Mouse (Mus musculus) heart, postnatal 10 days (tissue): ENCODE results near the gene Srgap1. TPM values are rescaled to one million over a fixed set of nuclear protein-coding genes. Genes with fewer than 3 reads are reported as not detected.

Source experiments
- DNase-seq, 2 experiments: peaks; one replicate each; pipeline ENCODE4 v3.0.0; 2021
- intact Hi-C: fragments of 180-260 bp; cut with DNase I; formaldehyde crosslinking; loops from one replicate; pipeline ENCODE4 v1.15.1; 2025
- total RNA-seq, 2 experiments: library from RNA; stranded (reverse); gene quantifications; 2 replicates each; pipeline ENCODE4 v1.2.3; 2021

Gene Srgap1
- total RNA-seq, 2 experiments from 2014 or later = 8.2 to 8.4 TPM

- no peak for DNase-seq
- intact Hi-C loops = loop anchor here (10.0 kb wide), 1 partner anchor 72 kb away; the partner anchor contains the start of gene Srgap1
Measured at GRCm38 (mm10) chr10:121972249-121972892, 74.7 kb downstream of the Srgap1 start.

GRCm38 (mm10) chr10:121971658-121972057, 75.5 kb downstream of the Srgap1 start:
- peak in 1 of 2 experiments; percentile 29 for DNase-seq
- intact Hi-C loops = loop anchor here (10.0 kb wide), 1 partner anchor 73 kb away; the partner anchor contains the start of gene Srgap1

- intact Hi-C loops = loop anchor here (10.0 kb wide), 1 partner anchor 74 kb away; the partner anchor contains the start of gene Srgap1
- no peak for DNase-seq
Measured at GRCm38 (mm10) chr10:121970912-121971311, 76.2 kb downstream of the Srgap1 start.

- DNase-seq = peak; percentile 24 to 37
- intact Hi-C loops = no loop called here
Measured at GRCm38 (mm10) chr10:121964114-121964513, 83.0 kb downstream of the Srgap1 start.

- DNase-seq = no peak
- intact Hi-C loops = no loop called here
Measured at GRCm38 (mm10) chr10:121962053-121962452, 85.1 kb downstream of the Srgap1 start.

GRCm38 (mm10) chr10:121961121-121961893, 85.8 kb downstream of the Srgap1 start:
- DNase-seq = peak in 1 of 2 experiments; percentile 19
- intact Hi-C loops = no loop called here

- DNase-seq = no peak
- intact Hi-C loops = no loop called here
Measured at GRCm38 (mm10) chr10:121958741-121959140, 88.4 kb downstream of the Srgap1 start.

GRCm38 (mm10) chr10:121956505-121956904, 90.6 kb downstream of the Srgap1 start:
- DNase-seq = no peak
- intact Hi-C loops = no loop called here

GRCm38 (mm10) chr10:121955730-121956129, 91.4 kb downstream of the Srgap1 start:
- no peak for DNase-seq
- intact Hi-C loops = no loop called here

GRCm38 (mm10) chr10:121954877-121955276, 92.2 kb downstream of the Srgap1 start:
- no peak for DNase-seq
- intact Hi-C loops = no loop called here

- DNase-seq = no peak
- intact Hi-C loops = no loop called here
Measured at GRCm38 (mm10) chr10:121953041-121953440, 94.1 kb downstream of the Srgap1 start.

GRCm38 (mm10) chr10:121946173-121946572, 100.9 kb downstream of the Srgap1 start:
- DNase-seq = peak in 1 of 2 experiments; percentile 24

GRCm38 (mm10) chr10:121931909-121932308, 115.2 kb downstream of the Srgap1 start:
- intact Hi-C loops = no loop called here
- no peak for DNase-seq

More at GRCm38 (mm10) chr10:121946173-121946572, 100.9 kb downstream of the Srgap1 start:
- intact Hi-C loops = no loop called here

- DNase-seq = no peak
- intact Hi-C loops = no loop called here
Measured at GRCm38 (mm10) chr10:121926094-121926493, 121.0 kb downstream of the Srgap1 start.

GRCm38 (mm10) chr10:121919016-121919415, 128.1 kb downstream of the Srgap1 start:
- DNase-seq = no peak
- intact Hi-C loops = no loop called here

GRCm38 (mm10) chr10:121918579-121918978, 128.5 kb downstream of the Srgap1 start:
- intact Hi-C loops = no loop called here
- no peak for DNase-seq

GRCm38 (mm10) chr10:121915530-121915929, 131.6 kb downstream of the Srgap1 start:
- DNase-seq = no peak
- intact Hi-C loops = no loop called here

- intact Hi-C loops = no loop called here
- peak; percentile 58 to 70 for DNase-seq
Measured at GRCm38 (mm10) chr10:121904137-121904536, 143.0 kb downstream of the Srgap1 start.

GRCm38 (mm10) chr10:121902651-121903050, 144.5 kb downstream of the Srgap1 start:
- DNase-seq = peak; percentile 24 to 43
- intact Hi-C loops = no loop called here

- intact Hi-C loops = no loop called here
- DNase-seq = no peak
Measured at GRCm38 (mm10) chr10:121900772-121901171, 146.3 kb downstream of the Srgap1 start.

GRCm38 (mm10) chr10:121899706-121900105, 147.4 kb downstream of the Srgap1 start:
- intact Hi-C loops = loop anchor here (5.0 kb wide), 2 partner anchors 42 to 62 kb away; no protein-coding TSS in a partner anchor
- DNase-seq = no peak
